ENCODE assay signal across 21 mouse cellular contexts in genomic region chr16:34032011-34032645, GRCm38 (mm10).
A peak's percentile ranks its signal among the peaks of the same experiment; 100 is the strongest.
DNase-seq lines count a peak whose midpoint lies in the region; ATAC-seq and TF ChIP-seq lines count a peak whose summit lies in the region.
"Had no signal": no experiment of that assay in that cellular context is flagged by ENCODE, and none has a peak within 500 bp of the region (broad histone marks: within the 10 kb centered on the region; RNA-seq: fewer than 3 reads in every experiment).

No protein-coding gene starts in this region.

- H3K27ac ChIP-seq in heart, embryonic 13.5 days (replicated peaks): peak overlapping the region; percentile 72
- H3K27ac ChIP-seq in intestine, postnatal 0 days (ENCODE audit: low read depth, low read length): no peak overlapping the region
- peak overlapping the region; percentile 1; the same call in 1 of the 2 replicates for H3K27ac ChIP-seq in small intestine, adult 2 months (ENCODE audit: insufficient read depth, low read depth, low read length)
- H3K27ac ChIP-seq: embryonic facial prominence, embryonic 15.5 days; limb, embryonic 15.5 days; neural tube, embryonic 13.5 days had no signal

- no peaks in the 10 kb centered on the region for H3K27me3 ChIP-seq in erythroblast, embryonic 14.5 days (ENCODE audit: control insufficient read depth)
- no peaks in the 10 kb centered on the region for H3K27me3 ChIP-seq in heart, embryonic 13.5 days (replicated peaks)
- H3K27me3 ChIP-seq in intestine, postnatal 0 days (replicated peaks; ENCODE audit: control insufficient read depth, insufficient read depth, low read length): no peaks in the 10 kb centered on the region
- no peaks in the 10 kb centered on the region for H3K27me3 ChIP-seq in small intestine, adult 2 months (ENCODE audit: control insufficient read depth, insufficient read depth, low read length)
- H3K27me3 ChIP-seq: embryonic facial prominence, embryonic 15.5 days; limb, embryonic 15.5 days; neural tube, embryonic 13.5 days had no signal

- peaks cover 79% of the 10 kb centered on the region for H3K4me1 ChIP-seq in erythroblast, embryonic 14.5 days (ENCODE audit: control insufficient read depth)
- H3K4me1 ChIP-seq in heart, embryonic 13.5 days: peaks cover 73% of the 10 kb centered on the region
- peaks cover 14% of the 10 kb centered on the region for H3K4me1 ChIP-seq in intestine, postnatal 0 days (replicated peaks; ENCODE audit: control insufficient read depth, insufficient read depth, low read length)
- peaks cover 22% of the 10 kb centered on the region for H3K4me1 ChIP-seq in small intestine, adult 2 months (ENCODE audit: control insufficient read depth, insufficient read depth, insufficient read length, low read length)
- H3K4me1 ChIP-seq: embryonic facial prominence, embryonic 15.5 days; limb, embryonic 15.5 days; midbrain, embryonic 10.5 days; neural tube, embryonic 13.5 days had no signal

- peak overlapping the region; percentile 51 for H3K4me3 ChIP-seq in erythroblast, embryonic 14.5 days (replicated peaks)
- H3K4me3 ChIP-seq in heart, embryonic 13.5 days: no peak overlapping the region
- no peak overlapping the region for H3K4me3 ChIP-seq in intestine, postnatal 0 days (ENCODE audit: low read depth, low read length)
- H3K4me3 ChIP-seq in small intestine, adult 2 months (ENCODE audit: low read depth, low read length): no peak overlapping the region
- H3K4me3 ChIP-seq: embryonic facial prominence, embryonic 15.5 days; limb, embryonic 15.5 days; midbrain, embryonic 10.5 days; neural tube, embryonic 13.5 days had no signal

- peaks cover 5% of the 10 kb centered on the region; the same call in 1 of the 2 replicates for H3K36me3 ChIP-seq in erythroblast, embryonic 14.5 days (ENCODE audit: control insufficient read depth)
- peaks cover 71% of the 10 kb centered on the region for H3K36me3 ChIP-seq in heart, embryonic 13.5 days
- peaks cover 10% of the 10 kb centered on the region for H3K36me3 ChIP-seq in intestine, postnatal 0 days (ENCODE audit: control insufficient read depth, insufficient read depth)
- peaks cover 60% of the 10 kb centered on the region for H3K36me3 ChIP-seq in small intestine, adult 2 months (ENCODE audit: control insufficient read depth, insufficient read depth, low read length)

- ATAC-seq in erythroblast, adult 5-6 weeks (replicated peaks; ENCODE audit: low FRiP score, poor library complexity, severe bottlenecking): no peak
- no peak for ATAC-seq in heart, embryonic 13.5 days (ENCODE audit: extremely low read depth, insufficient number of reproducible peaks, low FRiP score, low TSS enrichment)
- peak; percentile 36; the same call in 1 of the 2 replicates for ATAC-seq in intestine, postnatal 0 days
- ATAC-seq: CD4-positive, CD25-positive, alpha-beta regulatory T cell, adult 4 months; forebrain, embryonic 14.5 days; hindbrain, embryonic 16.5 days had no signal

- TF ChIP-seq CTCF in intestine, postnatal 0 days (IDR thresholded peaks at IDR 0.05; ENCODE audit: low read depth): no peak
- no peak for TF ChIP-seq CTCF in small intestine, adult 2 months (IDR thresholded peaks at IDR 0.05; ENCODE audit: extremely low read depth, insufficient read length, insufficient replicate concordance, low read depth, low read length)

- H3K9me3 ChIP-seq in erythroblast, embryonic 14.5 days (ENCODE audit: control insufficient read depth, low read length): no peaks in the 10 kb centered on the region
- no peaks in the 10 kb centered on the region for H3K9me3 ChIP-seq in heart, embryonic 13.5 days
- H3K9me3 ChIP-seq in intestine, postnatal 0 days (ENCODE audit: control insufficient read depth): no peaks in the 10 kb centered on the region
- H3K9me3 ChIP-seq: embryonic facial prominence, embryonic 15.5 days; limb, embryonic 15.5 days; midbrain, embryonic 10.5 days; neural tube, embryonic 13.5 days had no signal

- peak overlapping the region; percentile 49 for H3K4me2 ChIP-seq in heart, embryonic 13.5 days
- peak overlapping the region; percentile 38; the same call in 1 of the 2 replicates for H3K4me2 ChIP-seq in intestine, postnatal 0 days (replicated peaks; ENCODE audit: low read depth)
- H3K4me2 ChIP-seq: embryonic facial prominence, embryonic 15.5 days; limb, embryonic 15.5 days; neural tube, embryonic 13.5 days had no signal

- WGBS in heart, embryonic 13.5 days: 83% methylated on average over 12 of the region's 12 CpGs
- 43% methylated on average over 12 of the region's 12 CpGs for WGBS in intestine, postnatal 0 days
- WGBS in small intestine, adult 2 months: 58% methylated on average over 12 of the region's 12 CpGs

- intact Hi-C loops in left cerebral cortex, postnatal 36 days (cut with DNase I): no loop called here

- no peak for TF ChIP-seq POLR2A in small intestine, adult 2 months (IDR thresholded peaks at IDR 0.05; ENCODE audit: low read depth, low read length)

- no peak overlapping the region for H3K9ac ChIP-seq in heart, embryonic 13.5 days
- no peak overlapping the region for H3K9ac ChIP-seq in intestine, postnatal 0 days (ENCODE audit: low read depth, low read length)
- H3K9ac ChIP-seq: embryonic facial prominence, embryonic 15.5 days; limb, embryonic 15.5 days; neural tube, embryonic 13.5 days had no signal

- no peak for DNase-seq in heart, adult 18-20 months
- DNase-seq in left cerebral cortex, postnatal 36 days (ENCODE audit: low spot score in 2 of 2): no peak
- no peak for DNase-seq in embryo, embryonic 11 days
- DNase-seq: adrenal gland, adult 2 months; cerebellum, adult 9-11 months; kidney, adult 8-10 months; kidney, postnatal 36 days; lung, postnatal 14 days; right cerebral cortex, postnatal 25 days had no signal
